Mouse (Mus musculus) thymus, adult 18-20 months (tissue): ENCODE results near the gene Tcf20.
"Not testable (repeated sequence)": the region's sequence is repeated elsewhere in the genome, so short reads cannot be mapped to it uniquely, and the experiment has no call there.

Experiments
- DNase-seq, 2 experiments: peaks; one replicate each; pipeline ENCODE4 v3.0.0; 2022; ENCODE audit warnings: mixed read lengths in 2 of 2

The Tcf20 gene

GRCm38 (mm10) chr15:82804708-82805639, 182.7 kb downstream of the Tcf20 start:
- peak; percentile 16 to 29 for DNase-seq

- DNase-seq = no peak
Observed at GRCm38 (mm10) chr15:82795936-82796440, 191.7 kb downstream of the Tcf20 start.

- DNase-seq = no peak
Observed at GRCm38 (mm10) chr15:82794277-82794676, 193.4 kb downstream of the Tcf20 start, which contains the start of gene Cyp2d26. Cyp2d26 (minus strand) TSS chr15:82794294.

GRCm38 (mm10) chr15:82793868-82794267, 193.8 kb downstream of the Tcf20 start:
- no peak for DNase-seq

- no peak for DNase-seq
Observed at GRCm38 (mm10) chr15:82793454-82793853, 194.2 kb downstream of the Tcf20 start.

- no peak for DNase-seq
Observed at GRCm38 (mm10) chr15:82792566-82792965, 195.1 kb downstream of the Tcf20 start.

GRCm38 (mm10) chr15:82784581-82784980, 203.1 kb downstream of the Tcf20 start:
- no peak for DNase-seq

GRCm38 (mm10) chr15:82783800-82784199, 203.9 kb downstream of the Tcf20 start:
- no peak for DNase-seq

GRCm38 (mm10) chr15:82777856-82778255, 209.8 kb downstream of the Tcf20 start:
- not testable (repeated sequence) for DNase-seq

GRCm38 (mm10) chr15:82765943-82766342, 221.7 kb downstream of the Tcf20 start:
- DNase-seq = no peak

- no peak for DNase-seq
Observed at GRCm38 (mm10) chr15:82764881-82765280, 222.8 kb downstream of the Tcf20 start.

- no peak for DNase-seq
Observed at GRCm38 (mm10) chr15:82763631-82764420, 223.8 kb downstream of the Tcf20 start, which contains the start of gene Cyp2d40. Cyp2d40 (minus strand) TSS chr15:82764183.
